Mouse (Mus musculus) C2C12 (cell line): ENCODE measurements around the gene Pdf.

Experiments used
- CTCF ChIP-seq: IDR thresholded peaks from one replicate; pipeline ENCODE4 v1.5.1; 2011; ENCODE audit not compliant: control insufficient read depth, insufficient read depth, insufficient read length
- USF1 ChIP-seq: IDR thresholded peaks from one replicate; pipeline ENCODE4 v1.6.1; 2011; ENCODE audit warnings: low read depth, mild to moderate bottlenecking, control low read depth, moderate library complexity

- TF ChIP-seq USF1 (no peak), CTCF (no peak)
Observed at GRCm38 (mm10) chr8:107096366-107097036, 48.1 kb upstream of the Pdf start, which contains the start of gene Terf2.
